Mouse (Mus musculus) splenic B cell, adult 2 months (primary cell): ENCODE measurements around the gene Rbl2.

Experiments
- DNase-seq: peaks from one replicate; pipeline ENCODE4 v3.0.0-alpha.2; 2011; ENCODE audit warnings: low read depth, low spot score
- H3K27me3 ChIP-seq: 2 replicates; pipeline ENCODE4 v1.6.1; 2012; ENCODE audit warnings: mild to moderate bottlenecking, low read length, moderate library complexity, mixed read lengths; ENCODE audit not compliant: control insufficient read depth, poor library complexity, insufficient read depth, severe bottlenecking
- H3K36me3 ChIP-seq: 2 replicates; pipeline ENCODE4 v1.6.1; 2012; ENCODE audit warnings: mild to moderate bottlenecking, low read length, moderate library complexity, mixed read lengths; ENCODE audit not compliant: control insufficient read depth, poor library complexity, insufficient read depth, severe bottlenecking

Rbl2 gene

DNA sequence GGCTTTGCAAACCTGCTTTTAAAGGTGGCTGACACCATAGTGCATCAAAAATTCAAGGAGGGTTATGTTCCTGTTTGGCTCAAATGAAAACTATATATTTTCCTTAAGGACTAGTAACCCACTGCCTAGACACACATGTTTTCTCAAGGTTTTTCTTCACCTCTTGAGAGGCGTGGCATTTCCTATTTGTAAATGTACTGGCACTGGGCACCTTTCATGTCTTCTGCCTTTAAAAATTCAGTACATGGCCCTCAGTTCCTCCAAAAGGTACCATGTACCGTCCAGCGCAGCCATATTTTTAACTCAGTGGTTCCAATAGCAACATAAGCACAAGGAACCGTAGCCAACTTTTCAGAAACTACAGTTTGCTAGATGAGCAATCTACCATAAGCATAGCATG lies 62.9 kb downstream of the Rbl2 start:
- no peak for DNase-seq
- H3K36me3 ChIP-seq: no peaks in the 10 kb centered on the region
- no peaks in the 10 kb centered on the region for H3K27me3 ChIP-seq

- no peaks in the 10 kb centered on the region for H3K27me3 ChIP-seq
- H3K36me3 ChIP-seq: no peaks in the 10 kb centered on the region
- no peak for DNase-seq
Observed at GRCm38 (mm10) chr8:91133441-91134069, 63.7 kb downstream of the Rbl2 start.

DNA sequence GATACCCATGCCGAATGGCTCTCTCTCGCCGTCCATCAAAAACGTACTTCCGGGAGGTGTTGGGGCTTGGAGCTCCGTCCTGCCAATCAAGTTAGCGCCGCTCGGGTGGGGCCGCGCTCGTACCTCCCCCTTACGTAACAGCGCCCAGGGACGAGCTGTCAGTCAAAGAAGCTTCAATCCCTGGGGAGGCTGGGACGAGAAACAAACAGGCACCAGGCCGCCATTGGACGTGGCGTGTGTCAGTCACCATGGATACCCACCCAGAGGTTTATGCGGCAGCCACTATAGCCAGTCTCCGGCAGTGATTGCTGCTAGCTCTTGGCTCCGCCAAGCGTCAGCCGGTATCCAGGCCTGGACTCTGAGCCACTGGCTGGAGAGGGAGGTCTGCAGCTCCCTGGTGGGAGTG lies 64.2 kb downstream of the Rbl2 start:
- DNase-seq: peak; percentile 100
- no peaks in the 10 kb centered on the region for H3K36me3 ChIP-seq

DNA sequence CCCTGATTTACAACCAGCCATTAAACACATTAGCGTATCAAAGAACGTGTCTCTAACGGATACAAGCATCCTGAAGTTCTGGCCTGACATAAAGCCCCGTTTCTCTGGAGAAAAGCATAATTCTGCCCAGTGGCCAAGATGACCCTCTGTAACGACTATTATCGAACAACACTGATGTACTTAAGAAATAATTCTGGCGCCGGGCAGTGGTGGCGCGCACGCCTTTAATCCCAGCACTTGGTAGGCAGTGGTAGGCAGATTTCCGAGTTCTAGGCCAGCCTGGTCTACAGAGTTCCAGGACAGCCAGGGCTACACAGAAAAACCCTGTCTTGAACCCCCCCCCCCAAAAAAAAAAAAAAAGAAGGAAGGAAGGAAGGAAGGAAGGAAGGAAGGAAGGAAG lies 64.8 kb downstream of the Rbl2 start:
- no peak for DNase-seq
- no peaks in the 10 kb centered on the region for H3K36me3 ChIP-seq
- no peaks in the 10 kb centered on the region for H3K27me3 ChIP-seq

More for the DNA sequence above, 64.2 kb downstream of the Rbl2 start:
- no peaks in the 10 kb centered on the region for H3K27me3 ChIP-seq

DNA sequence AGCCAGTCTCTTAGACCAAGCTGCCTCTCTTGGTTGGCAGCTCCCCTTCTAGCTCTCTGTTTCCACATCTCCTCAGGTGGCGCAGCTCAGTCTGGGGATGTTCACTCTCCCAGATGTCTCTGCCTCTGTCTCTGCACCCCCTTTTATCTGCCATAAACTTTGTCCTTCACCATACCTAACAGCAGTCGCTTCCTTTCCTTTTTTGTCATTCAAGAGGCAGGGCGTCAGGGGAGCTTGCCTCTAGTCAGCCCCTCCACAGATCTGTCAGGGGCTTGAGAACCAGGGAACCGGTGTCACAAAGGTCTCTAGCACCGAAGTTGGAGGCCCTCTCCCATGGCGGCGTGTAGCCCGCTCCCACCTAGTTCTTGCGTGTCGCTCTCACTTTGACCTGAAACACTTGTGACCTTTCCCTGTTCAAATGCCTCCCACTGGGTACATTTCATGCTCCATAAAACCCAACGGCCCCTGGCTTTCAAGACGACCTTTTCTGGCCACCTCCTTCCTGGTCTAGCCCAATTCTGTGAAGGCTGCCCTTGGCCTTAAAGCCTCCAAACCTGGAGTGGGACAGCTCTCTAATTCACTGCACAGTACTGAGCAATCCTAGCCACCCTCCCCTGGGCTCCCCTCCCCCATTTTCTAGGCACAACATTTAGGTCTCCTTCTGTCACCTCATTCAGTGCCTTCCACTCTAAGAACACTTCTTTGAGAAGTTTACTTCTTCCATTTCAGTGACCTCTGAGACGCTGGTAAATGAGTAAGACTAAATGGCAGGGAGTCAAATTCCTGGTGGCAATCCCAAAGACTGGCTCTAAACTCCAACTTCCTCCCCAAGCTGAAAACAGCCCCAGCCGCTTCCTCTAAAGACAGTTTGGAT lies 65.7 kb downstream of the Rbl2 start:
- no peaks in the 10 kb centered on the region for H3K27me3 ChIP-seq
- DNase-seq: no peak
- H3K36me3 ChIP-seq: no peaks in the 10 kb centered on the region

- DNase-seq: no peak
- Histone ChIP-seq H3K27me3 (no peaks in the 10 kb centered on the region), H3K36me3 (no peaks in the 10 kb centered on the region)
Observed at GRCm38 (mm10) chr8:91140828-91141227, 71.0 kb downstream of the Rbl2 start.

DNA sequence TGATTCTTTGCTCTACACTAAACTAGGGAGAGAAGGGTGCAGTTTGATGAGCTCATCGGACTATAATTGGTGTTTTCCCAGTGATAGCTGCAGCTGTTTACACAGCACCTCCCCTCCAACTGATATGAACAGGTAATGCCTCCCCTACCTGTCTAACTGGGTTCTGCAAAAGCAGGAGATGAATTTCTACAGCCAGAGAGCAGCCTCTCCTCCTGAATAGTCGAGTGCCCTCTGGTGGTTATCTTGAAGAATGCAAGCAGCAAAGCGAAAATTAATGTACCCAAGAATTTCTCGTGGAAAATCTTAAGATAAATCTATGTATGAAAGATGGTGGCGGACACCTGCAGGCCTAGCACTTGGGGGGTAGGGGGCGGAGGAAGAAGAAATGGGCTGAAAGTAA lies 77.9 kb downstream of the Rbl2 start:
- DNase-seq: peak; percentile 71
- Histone ChIP-seq H3K27me3 (no peaks in the 10 kb centered on the region), H3K36me3 (no peaks in the 10 kb centered on the region)

DNA sequence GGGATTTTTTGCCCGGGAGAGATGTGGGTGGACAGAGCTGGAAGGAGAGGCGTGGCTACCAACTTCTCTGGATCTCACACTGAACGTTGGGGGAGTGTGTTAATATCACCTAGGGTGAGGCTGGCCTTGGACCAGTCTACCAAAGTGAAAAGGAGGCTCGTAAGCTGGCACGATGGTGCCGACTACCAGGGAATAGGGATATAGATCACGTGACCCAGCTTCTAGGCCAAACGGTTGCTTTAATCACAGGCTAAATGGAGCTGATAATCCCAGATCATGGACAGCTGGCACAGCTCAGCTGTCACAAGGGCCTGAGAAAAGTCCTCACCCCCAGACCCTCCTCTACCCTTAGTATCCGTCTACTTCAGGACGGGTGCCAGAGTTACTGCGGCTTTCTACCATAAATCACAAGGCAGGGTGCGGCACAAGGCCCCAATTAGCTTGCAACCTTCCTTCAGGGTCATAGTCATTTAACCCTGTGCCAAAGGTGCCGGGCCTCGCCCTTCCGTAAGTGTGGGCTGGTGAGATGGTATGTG lies 78.9 kb downstream of the Rbl2 start:
- H3K27me3 ChIP-seq: no peaks in the 10 kb centered on the region
- H3K36me3 ChIP-seq: no peaks in the 10 kb centered on the region
- DNase-seq: no peak

DNA sequence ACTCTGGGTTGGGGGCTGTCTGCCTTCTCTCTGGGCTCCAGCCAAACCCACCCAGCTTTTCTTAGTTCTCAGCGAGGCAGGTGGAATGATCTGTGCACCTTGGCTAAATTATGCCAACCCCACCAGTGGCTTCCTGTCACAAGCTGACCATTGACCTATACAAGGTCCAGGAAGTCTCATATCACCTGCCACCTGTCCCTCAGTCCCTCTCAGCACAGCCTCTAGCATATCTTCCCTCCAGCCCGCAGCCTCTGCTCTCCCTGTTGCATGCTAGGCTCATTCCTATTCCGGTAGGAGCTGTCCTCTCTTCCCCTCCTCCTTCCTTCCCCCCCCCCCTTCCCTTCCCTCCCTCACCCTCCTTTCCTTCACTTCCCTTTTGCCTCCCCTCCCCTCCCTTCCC lies 79.4 kb downstream of the Rbl2 start:
- Histone ChIP-seq H3K36me3 (no peaks in the 10 kb centered on the region), H3K27me3 (no peaks in the 10 kb centered on the region)
- no peak for DNase-seq

DNA sequence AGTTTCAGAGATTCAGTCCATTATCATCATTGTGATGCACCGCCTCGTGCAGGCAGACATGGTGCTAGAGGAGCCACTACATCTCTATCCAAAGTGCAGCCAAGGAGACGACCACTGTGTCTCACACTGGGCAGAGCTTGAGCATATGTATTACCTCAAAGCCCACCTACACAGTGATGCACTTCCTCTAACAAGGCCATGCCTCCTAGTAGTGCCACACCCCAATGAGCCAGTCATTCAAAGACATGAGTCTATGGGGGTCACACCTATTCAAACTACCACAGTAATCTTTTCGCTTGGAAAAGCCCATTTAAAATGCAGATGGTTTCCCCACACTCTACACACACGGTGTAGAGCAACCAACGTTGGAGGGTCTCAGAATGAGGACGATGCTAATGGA lies 81.7 kb downstream of the Rbl2 start:
- no peaks in the 10 kb centered on the region for H3K27me3 ChIP-seq
- DNase-seq: no peak
- H3K36me3 ChIP-seq: no peaks in the 10 kb centered on the region

DNA sequence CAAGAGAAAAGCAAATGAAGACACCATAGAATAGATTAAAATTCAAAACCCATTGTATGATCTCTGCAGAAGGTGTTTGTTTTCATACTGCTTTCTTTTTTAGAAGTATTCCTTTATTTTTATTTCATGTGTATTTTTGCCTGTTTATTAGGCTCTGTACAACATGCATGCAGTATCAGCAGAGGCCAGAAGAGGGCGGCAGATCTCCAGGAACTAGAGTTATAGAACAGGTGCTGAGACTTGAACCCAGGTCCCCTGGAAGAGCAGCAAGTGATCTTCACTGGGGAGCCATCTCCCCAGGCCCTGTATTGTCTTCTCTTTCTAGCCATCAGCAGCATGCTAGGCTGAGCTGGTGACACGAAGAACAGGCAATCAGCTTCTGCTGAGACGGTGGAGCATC lies 84.0 kb downstream of the Rbl2 start:
- H3K36me3 ChIP-seq: no peaks in the 10 kb centered on the region
- no peak for DNase-seq

GRCm38 (mm10) chr8:91154564-91154963 lies 84.7 kb downstream of the Rbl2 start:
- Histone ChIP-seq H3K36me3 (no peaks in the 10 kb centered on the region), H3K27me3 (no peaks in the 10 kb centered on the region)
- peak; percentile 22 for DNase-seq

More for the DNA sequence above, 84.0 kb downstream of the Rbl2 start:
- no peaks in the 10 kb centered on the region for H3K27me3 ChIP-seq

- no peaks in the 10 kb centered on the region for H3K27me3 ChIP-seq
- no peaks in the 10 kb centered on the region for H3K36me3 ChIP-seq
- DNase-seq: no peak
Observed at GRCm38 (mm10) chr8:91158617-91159016, 88.8 kb downstream of the Rbl2 start.

DNA sequence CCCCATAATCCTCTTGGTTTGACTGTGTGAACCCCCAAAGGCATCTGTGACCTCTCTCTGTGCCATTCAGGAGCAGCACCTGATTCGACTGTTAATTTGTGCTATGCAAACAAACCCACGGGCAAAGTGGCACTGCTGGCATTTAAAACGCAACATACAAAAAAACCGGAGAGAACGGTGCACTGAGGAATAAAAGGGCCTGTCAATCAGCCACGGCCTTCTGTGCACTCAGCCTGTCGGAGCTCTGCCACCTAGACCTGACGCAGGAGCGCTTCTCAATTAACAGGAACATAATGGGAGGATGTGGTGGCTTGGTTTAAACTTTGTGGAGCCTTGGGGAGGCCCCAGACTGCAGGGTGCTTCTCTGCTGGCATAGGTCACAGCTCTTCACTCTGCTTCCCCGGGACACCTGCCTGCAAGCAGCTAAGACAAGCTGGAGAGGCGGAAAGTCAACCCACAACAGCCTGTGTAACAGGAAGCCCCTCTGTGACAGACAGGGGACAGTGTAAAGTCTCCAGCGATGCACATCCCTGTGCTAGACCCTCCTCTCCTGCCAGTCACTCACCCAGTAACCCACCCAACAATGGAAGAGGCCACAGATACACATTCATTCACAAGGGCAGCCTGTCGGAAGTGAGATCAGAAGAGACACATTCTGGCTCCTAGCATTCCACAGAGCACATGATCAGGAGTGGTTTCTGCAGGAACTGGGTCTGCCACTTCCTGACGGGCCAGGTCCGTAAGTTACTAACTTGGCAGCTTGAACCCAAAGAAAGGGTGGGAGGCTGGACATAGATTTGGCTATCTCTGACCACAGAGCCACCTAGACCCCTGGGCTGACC lies 90.3 kb downstream of the Rbl2 start:
- no peak for DNase-seq
- H3K36me3 ChIP-seq: no peaks in the 10 kb centered on the region
- no peaks in the 10 kb centered on the region for H3K27me3 ChIP-seq

DNA sequence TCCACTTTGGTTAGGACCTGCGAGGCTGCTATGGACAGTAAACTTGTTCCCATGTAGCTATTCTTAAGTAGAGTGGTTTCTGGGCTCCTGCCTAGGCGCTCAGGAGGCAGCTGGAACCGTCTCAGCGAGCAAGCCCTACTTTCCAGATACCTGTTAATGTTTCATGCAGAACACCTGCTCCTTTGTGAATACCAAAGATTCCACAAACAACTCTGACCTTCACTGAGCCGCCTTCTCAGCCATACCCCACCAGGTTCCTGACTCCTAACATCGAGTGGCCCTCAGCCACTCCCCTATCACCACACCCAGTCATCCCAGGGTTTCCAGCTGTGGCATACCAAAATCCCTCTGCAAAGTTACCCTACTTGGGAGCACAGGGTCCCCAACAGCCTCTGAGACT lies 100.3 kb downstream of the Rbl2 start:
- Histone ChIP-seq H3K27me3 (no peaks in the 10 kb centered on the region), H3K36me3 (no peaks in the 10 kb centered on the region)
- DNase-seq: no peak
